Mouse (Mus musculus) CD4-positive helper T cell, adult 2 months (primary cell): ENCODE results near the gene Dscam.

Experiments used
- DNase-seq: peaks from one replicate; pipeline ENCODE4 v3.0.0-alpha.2; 2012; ENCODE audit warnings: low read depth, missing footprints, low spot score

Gene Dscam

GRCm38 (mm10) chr16:97018304-97018703 is 152.2 kb downstream of the Dscam start:
- DNase-seq = no peak

DNA sequence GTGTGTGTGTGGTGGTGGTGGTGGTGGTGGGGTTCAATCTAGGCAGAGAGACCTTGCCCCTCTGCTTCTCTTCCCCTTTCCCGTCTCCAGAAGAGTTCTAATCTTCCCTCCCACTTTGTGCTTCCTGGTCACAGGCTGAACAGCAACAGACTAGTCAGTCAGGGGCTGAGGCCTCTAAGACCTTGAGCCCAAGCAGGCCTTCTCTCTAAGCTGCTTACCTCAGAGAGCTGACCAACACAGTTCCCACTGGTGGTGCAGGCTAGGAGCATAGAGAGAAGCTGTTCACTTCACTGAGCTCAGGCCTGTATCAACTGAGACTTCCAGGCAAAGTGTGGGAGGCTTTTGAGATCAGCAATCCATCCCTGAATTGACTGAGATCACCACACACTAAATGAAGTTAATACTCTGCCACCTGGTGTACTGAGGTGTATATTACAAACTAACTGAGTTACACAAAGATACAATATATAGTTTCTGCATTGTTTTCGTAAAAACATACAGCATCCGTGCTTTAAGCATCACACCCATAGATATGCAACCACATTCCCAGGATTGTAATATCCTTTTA is 153.3 kb downstream of the Dscam start:
- no peak for DNase-seq

DNA sequence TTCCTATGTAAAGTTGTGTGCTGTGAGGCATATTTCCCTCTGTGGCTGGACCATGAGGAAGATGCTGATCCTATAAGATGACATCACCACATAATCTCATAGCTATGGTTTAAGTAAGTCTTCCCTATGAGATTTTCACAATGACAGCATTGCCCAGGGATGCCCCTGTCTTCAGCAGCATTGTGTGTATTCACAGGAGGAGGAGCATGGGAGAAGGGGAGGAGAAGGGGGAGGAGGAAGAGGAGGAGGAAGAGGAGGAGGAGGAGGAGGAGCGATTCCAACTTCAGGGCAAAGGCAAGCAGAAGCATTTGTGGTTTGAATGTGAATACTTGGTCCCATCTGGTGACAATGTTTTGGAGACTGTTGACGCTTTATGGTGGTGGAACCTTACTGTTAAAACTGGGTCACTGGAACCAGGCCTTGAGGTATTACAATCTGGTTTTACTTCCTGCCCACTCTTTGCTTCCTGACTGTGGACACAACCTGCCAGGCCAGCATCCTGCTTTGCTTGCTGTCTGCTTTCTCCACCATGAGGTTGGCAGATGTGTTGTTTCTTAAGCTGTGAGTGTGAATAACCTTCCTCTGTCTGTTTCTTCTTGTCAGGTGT is 154.2 kb downstream of the Dscam start:
- no peak for DNase-seq

DNA sequence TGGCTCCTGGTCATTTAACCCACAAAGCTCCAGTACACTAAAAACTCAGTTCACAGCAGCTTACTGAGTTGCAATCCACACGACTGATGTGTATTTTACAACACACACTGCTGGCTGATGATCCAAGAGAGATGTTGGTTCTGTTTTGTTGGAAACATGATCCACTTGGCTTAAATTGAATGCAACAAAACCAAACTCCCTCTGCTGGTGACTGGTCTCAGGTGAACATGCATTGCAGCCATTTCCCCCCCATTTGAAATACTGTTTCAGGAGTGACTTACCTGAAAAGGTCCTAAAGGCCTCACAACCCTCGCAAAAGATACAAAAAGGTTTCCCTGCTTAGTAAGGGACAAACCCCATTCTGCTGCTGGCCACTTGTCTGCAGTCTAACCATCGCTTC is 156.2 kb downstream of the Dscam start:
- no peak for DNase-seq

GRCm38 (mm10) chr16:97009116-97010055 is 161.2 kb downstream of the Dscam start:
- DNase-seq = no peak

GRCm38 (mm10) chr16:97007892-97008527 is 162.5 kb downstream of the Dscam start:
- DNase-seq = no peak

DNA sequence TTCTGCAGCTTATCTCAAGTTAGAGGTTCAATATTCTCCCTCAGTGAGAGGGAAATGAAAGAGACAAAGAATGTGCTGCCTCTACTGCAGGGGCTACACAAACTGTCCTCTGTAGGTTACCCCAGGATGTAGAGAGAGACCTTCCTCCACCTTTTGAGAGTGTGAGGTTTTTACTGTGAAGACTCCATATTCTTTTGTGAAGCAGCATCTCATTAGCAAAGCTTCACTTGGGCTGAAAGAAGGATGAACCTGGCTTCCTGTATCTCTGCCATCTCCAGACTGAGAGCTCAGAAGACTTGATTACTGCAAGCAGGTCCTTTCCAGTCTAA is 163.7 kb downstream of the Dscam start:
- no peak for DNase-seq

GRCm38 (mm10) chr16:97006041-97006853 is 164.3 kb downstream of the Dscam start:
- DNase-seq = no peak

DNA sequence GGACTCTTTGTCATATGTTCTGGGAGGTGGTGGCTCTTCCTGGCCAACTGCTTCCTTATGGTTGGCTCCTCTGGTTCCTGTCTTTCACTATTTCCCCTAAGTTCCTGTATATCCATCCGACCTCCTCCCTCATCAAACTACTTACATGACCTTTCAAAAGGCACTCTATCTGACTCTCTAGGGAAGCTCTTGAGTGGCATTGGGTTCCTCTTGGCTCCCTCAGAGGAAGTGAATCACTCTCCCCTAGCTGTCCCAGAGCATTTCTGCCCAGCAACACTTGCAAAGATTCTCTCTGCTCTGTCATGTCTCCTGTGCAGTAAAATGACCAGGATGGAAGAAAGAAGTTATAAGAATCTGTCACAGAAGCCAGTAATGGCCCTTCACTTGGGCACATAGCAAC is 166.6 kb downstream of the Dscam start:
- no peak for DNase-seq

DNA sequence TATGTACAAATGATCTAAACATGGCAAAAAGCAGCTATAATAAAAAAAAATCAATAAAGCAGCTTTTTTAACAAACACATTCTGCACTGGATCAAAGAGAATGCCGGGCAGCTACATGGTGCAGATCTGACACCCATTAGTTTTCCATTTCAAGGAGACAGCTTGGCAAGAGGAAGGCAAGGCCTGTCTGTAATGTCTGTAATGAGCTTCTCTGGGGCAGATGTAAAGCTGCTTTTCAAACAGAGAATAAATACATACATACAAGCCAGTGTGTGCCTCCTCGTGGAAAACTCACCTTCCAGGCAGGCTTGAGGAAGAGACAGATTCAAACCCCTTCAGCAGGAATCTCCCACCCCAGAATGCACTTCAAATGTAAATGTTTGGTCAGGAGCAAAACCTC is 167.7 kb downstream of the Dscam start:
- no peak for DNase-seq

DNA sequence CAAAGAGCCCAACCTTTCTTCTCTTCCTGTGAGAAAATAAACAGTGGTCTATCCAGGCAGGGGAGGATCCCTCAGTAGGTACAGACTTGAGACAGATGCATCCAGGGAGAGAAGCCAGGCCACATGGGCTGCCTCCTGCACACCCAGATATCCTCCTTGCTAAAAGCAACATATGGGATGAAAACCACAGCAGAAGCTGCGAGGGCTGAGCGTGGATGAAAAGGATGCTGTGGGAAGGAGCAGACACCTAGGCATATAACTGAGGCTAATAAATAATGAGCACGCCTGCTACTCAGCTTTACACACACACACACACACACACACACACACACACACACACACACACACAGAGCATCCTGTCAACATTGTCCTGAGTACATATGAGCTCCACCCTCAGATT is 168.4 kb downstream of the Dscam start:
- no peak for DNase-seq

GRCm38 (mm10) chr16:96996854-96997253 is 173.7 kb downstream of the Dscam start:
- no peak for DNase-seq

GRCm38 (mm10) chr16:96995858-96996257 is 174.7 kb downstream of the Dscam start:
- DNase-seq = no peak

GRCm38 (mm10) chr16:96987396-96987795 is 183.2 kb downstream of the Dscam start:
- DNase-seq = no peak

DNA sequence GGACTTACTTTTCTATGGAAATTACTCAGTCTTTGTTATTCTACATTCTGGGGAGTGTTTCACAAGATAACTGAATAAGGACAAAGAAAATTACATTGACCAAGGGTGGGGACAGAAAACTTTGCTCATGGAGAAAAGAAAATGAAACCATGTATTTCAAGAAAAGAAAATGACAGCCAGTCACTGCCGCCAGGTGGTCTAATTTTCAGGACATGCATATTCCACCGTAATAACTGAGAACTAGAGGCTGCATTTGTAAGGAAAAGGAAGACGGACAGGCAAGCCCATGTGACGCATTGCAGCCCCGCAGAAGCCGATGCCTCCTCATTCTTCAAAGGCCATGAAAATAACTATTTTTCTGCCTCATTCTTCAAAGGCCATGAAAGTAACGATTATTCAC is 197.3 kb downstream of the Dscam start:
- DNase-seq = no peak

DNA sequence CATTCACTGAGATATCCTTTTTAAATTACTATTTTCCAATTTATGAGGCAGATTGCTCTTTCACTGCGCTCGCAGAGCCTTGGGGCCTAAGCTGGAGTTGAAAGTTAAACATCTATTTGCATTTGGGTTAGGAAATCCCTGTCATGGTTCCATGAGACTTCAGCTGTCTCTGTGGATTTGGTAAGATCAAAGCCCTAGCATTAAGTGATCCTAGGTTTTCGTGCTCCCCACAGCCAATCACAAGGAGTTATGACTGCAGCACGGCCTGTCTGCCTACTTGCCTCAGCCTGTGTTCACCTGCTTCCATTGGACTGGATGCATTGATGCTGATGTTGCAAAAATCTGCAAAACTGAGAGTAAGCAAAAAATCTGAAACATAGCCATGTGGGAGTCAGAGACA is 198.8 kb downstream of the Dscam start:
- no peak for DNase-seq

GRCm38 (mm10) chr16:96970412-96970811 is 200.1 kb downstream of the Dscam start:
- DNase-seq = no peak

- DNase-seq = no peak
Observed at GRCm38 (mm10) chr16:96969643-96970042, 200.9 kb downstream of the Dscam start.

DNA sequence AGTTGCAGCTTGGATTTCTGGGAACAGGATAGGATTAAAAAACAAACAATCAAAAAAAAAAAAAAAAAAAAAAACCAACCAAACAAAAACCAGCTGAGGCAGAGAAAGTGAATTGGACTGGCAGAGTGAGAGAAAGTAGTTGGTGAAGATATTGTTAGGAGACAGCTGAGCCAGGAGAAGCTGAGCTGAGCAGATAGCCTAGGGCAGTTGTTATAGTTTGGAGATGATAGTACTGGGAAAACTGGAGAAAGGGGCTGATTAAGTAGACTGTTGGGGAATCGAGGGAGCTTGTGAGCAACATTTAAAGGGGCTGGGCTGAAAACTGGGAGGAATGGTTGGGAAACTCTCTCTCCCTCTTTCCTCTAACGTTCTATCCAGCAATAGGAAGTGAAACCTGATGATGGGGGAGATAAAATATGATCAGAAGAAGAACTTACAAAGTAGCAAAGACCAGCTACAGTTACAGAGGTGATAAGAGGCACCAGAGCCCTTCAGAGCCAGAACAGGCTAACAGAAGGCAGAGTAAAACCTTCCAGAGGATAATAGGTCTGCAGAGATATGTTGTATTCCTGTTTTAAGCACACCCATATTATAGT is 201.6 kb downstream of the Dscam start:
- no peak for DNase-seq

DNA sequence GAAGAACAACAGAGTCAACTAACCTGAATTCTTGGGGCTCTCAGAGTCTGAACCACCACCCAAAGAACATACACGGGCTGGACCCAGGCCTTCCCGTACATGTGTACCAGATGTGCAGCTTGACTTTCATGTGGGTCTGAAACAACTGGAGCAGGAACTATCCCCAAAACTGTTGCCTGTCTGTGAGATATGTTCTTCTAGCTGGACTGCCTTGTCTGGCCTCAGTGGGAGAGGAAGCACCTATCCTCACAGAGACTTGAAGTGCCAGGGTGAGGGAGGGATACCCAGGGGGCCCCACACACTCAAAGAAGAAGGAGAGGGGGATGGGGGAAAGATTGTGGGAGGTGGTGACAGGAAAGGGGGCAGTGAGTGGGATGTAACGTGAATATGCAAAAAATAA is 210.9 kb downstream of the Dscam start:
- DNase-seq = no peak
